Mouse (Mus musculus) spleen, adult 2 months (tissue): ENCODE results near the gene Efna5.

Source experiments
- CTCF ChIP-seq: fragments of 200-500 bp; IDR thresholded peaks from 2 replicates; pipeline ENCODE4 v1.5.1; 2011; ENCODE audit warnings: mild to moderate bottlenecking, inconsistent platforms; ENCODE audit not compliant: insufficient read depth, insufficient read length, insufficient replicate concordance; ENCODE audit errors: extremely low read depth
- POLR2A ChIP-seq: fragments of 200-500 bp; IDR thresholded peaks from 2 replicates; pipeline ENCODE4 v1.6.1; 2011; ENCODE audit warnings: low read depth, low read length, inconsistent platforms

DNA sequence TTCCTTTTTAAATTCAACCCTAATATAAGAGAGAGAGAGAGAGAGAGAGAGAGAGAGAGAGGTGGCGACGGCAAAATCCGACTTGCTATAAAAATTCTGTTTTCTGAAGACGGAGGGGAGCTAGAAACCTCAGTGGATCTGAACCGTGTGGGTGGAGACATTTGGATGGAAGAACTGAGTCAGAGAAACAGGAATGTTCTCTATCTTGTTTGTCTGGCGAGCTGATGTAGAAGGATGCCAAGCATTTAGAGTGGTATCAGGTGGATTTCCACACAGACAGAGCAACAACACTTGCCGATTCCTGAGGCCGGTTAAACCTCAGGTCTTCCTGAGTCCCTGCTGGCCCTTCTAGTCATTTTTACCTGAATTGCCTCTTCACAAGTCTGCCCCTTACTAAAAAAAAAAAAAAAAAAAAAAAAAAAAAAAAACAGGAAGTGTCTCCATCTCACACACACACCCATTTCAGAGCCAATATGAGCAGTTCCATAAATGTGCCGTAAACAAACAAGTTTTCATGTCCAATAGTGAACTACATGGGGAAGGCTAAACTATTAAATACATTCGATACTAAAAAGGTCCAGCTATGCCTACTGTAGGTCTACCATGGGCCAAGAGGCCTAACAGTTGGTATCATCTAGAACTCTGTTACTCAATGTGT is 231.7 kb downstream of the Efna5 start:
- no peak for TF ChIP-seq POLR2A
- TF ChIP-seq CTCF = no peak
